Mouse (Mus musculus) brown adipose tissue, adult 24 weeks (tissue): Measurements from ENCODE around the gene A730049H05Rik. TPM values are rescaled to one million over a fixed set of nuclear protein-coding genes. Genes with fewer than 3 reads are reported as not detected.

Experiments
- H3K27ac ChIP-seq: fragments of 200-500 bp; replicated peaks from 2 replicates; pipeline ENCODE4 v1.5.1; 2012; ENCODE audit warnings: low read depth, mild to moderate bottlenecking, low read length
- H3K4me1 ChIP-seq: fragments of 200-500 bp; 2 replicates; pipeline ENCODE4 v1.6.1; 2012; ENCODE audit warnings: low read length, mixed read lengths; ENCODE audit not compliant: control insufficient read depth, insufficient read depth, insufficient read length
- H3K4me3 ChIP-seq: fragments of 200-500 bp; 2 replicates; pipeline ENCODE4 v1.5.1; 2012; ENCODE audit warnings: low read depth, mild to moderate bottlenecking, low read length, moderate library complexity; ENCODE audit not compliant: insufficient read depth
- polyA plus RNA-seq: library from polyadenylated mRNA; stranded (reverse); fragments of >200 nt; gene quantifications from 2 replicates; pipeline ENCODE4 v1.2.4, GENCODE M21; 2012; ENCODE audit not compliant: missing spikeins, insufficient read depth, insufficient read length

A730049H05Rik gene
- polyA plus RNA-seq, 1 experiment = not detected

GRCm38 (mm10) chr6:92811566-92811965 is 4.7 kb upstream of the A730049H05Rik start:
- no peak overlapping the region for H3K27ac ChIP-seq
- H3K4me3 ChIP-seq = no peak overlapping the region
- H3K4me1 ChIP-seq = no peaks in the 10 kb centered on the region

- Histone ChIP-seq H3K4me3 (no peak overlapping the region), H3K4me1 (no peaks in the 10 kb centered on the region; the same call in 1 of the 2 replicates), H3K27ac (no peak overlapping the region)
Observed at GRCm38 (mm10) chr6:92812702-92813370, 3.4 kb upstream of the A730049H05Rik start.

- Histone ChIP-seq H3K27ac (no peak overlapping the region), H3K4me1 (peaks cover 3% of the 10 kb centered on the region), H3K4me3 (no peak overlapping the region)
Observed at GRCm38 (mm10) chr6:92817661-92818060, 1.4 kb downstream of the A730049H05Rik start.

GRCm38 (mm10) chr6:92821606-92822005 is 5.3 kb downstream of the A730049H05Rik start:
- H3K4me3 ChIP-seq = no peak overlapping the region
- H3K27ac ChIP-seq = no peak overlapping the region
- H3K4me1 ChIP-seq = peaks cover 3% of the 10 kb centered on the region

GRCm38 (mm10) chr6:92822006-92822405 is 5.7 kb downstream of the A730049H05Rik start:
- H3K4me3 ChIP-seq = no peak overlapping the region
- no peak overlapping the region for H3K27ac ChIP-seq
- H3K4me1 ChIP-seq = peaks cover 3% of the 10 kb centered on the region

GRCm38 (mm10) chr6:92823991-92824390 is 7.7 kb downstream of the A730049H05Rik start:
- Histone ChIP-seq H3K4me1 (peaks cover 1% of the 10 kb centered on the region), H3K27ac (no peak overlapping the region), H3K4me3 (no peak overlapping the region)

- H3K4me1 ChIP-seq = no peaks in the 10 kb centered on the region; the same call in 1 of the 2 replicates
- H3K4me3 ChIP-seq = no peak overlapping the region
- H3K27ac ChIP-seq = no peak overlapping the region
Observed at GRCm38 (mm10) chr6:92826561-92826960, 10.3 kb downstream of the A730049H05Rik start.

GRCm38 (mm10) chr6:92827360-92827759 is 11.1 kb downstream of the A730049H05Rik start:
- Histone ChIP-seq H3K4me1 (no peaks in the 10 kb centered on the region), H3K27ac (peak overlapping the region; percentile 21), H3K4me3 (no peak overlapping the region)

GRCm38 (mm10) chr6:92829148-92829547 is 12.9 kb downstream of the A730049H05Rik start:
- H3K27ac ChIP-seq = no peak overlapping the region
- H3K4me1 ChIP-seq = no peaks in the 10 kb centered on the region; the same call in 1 of the 2 replicates
- no peak overlapping the region for H3K4me3 ChIP-seq

- H3K27ac ChIP-seq = no peak overlapping the region
- no peaks in the 10 kb centered on the region; the same call in 1 of the 2 replicates for H3K4me1 ChIP-seq
- no peak overlapping the region for H3K4me3 ChIP-seq
Observed at GRCm38 (mm10) chr6:92831106-92831505, 14.8 kb downstream of the A730049H05Rik start.

- H3K27ac ChIP-seq = no peak overlapping the region
- no peaks in the 10 kb centered on the region for H3K4me1 ChIP-seq
- H3K4me3 ChIP-seq = no peak overlapping the region
Observed at GRCm38 (mm10) chr6:92842000-92842399, 25.7 kb downstream of the A730049H05Rik start.

- H3K4me1 ChIP-seq = no peaks in the 10 kb centered on the region
- H3K4me3 ChIP-seq = no peak overlapping the region
- H3K27ac ChIP-seq = no peak overlapping the region
Observed at GRCm38 (mm10) chr6:92843474-92843873, 27.2 kb downstream of the A730049H05Rik start.

- Histone ChIP-seq H3K4me3 (no peak overlapping the region), H3K4me1 (no peaks in the 10 kb centered on the region), H3K27ac (no peak overlapping the region)
Observed at GRCm38 (mm10) chr6:92845898-92846297, 29.6 kb downstream of the A730049H05Rik start.

- no peaks in the 10 kb centered on the region for H3K4me1 ChIP-seq
- H3K4me3 ChIP-seq = no peak overlapping the region
- H3K27ac ChIP-seq = no peak overlapping the region
Observed at GRCm38 (mm10) chr6:92846614-92847013, 30.3 kb downstream of the A730049H05Rik start.

- H3K27ac ChIP-seq = no peak overlapping the region
- no peaks in the 10 kb centered on the region; the same call in 1 of the 2 replicates for H3K4me1 ChIP-seq
- H3K4me3 ChIP-seq = no peak overlapping the region
Observed at GRCm38 (mm10) chr6:92849208-92849607, 32.9 kb downstream of the A730049H05Rik start.

GRCm38 (mm10) chr6:92850250-92850649 is 34.0 kb downstream of the A730049H05Rik start:
- Histone ChIP-seq H3K4me1 (no peaks in the 10 kb centered on the region; the same call in 1 of the 2 replicates), H3K4me3 (no peak overlapping the region), H3K27ac (0 out of 2 replicates have a peak overlapping the region, but pooled peaks have one; percentile 10)
